Mouse (Mus musculus) lung, embryonic 15.5 days (tissue): ENCODE results near the gene Sppl2b. TPM values are rescaled to one million over a fixed set of nuclear protein-coding genes. Genes with fewer than 3 reads are reported as not detected.

Experiments
- ATAC-seq: fragments of 200-750 bp; cut with Nextera tagmentation; 2 replicates; pipeline ENCODE4 v1.8.0; 2017; ENCODE audit warnings: moderate number of reproducible peaks, borderline replicate concordance; ENCODE audit not compliant: low FRiP score, low TSS enrichment; ENCODE audit errors: extremely low read depth
- H3K27ac ChIP-seq: fragments of 300-500 bp; sonication (generic); 2 replicates; pipeline ENCODE4 v1.5.1; 2015; ENCODE audit warnings: moderate library complexity, mild to moderate bottlenecking, inconsistent platforms
- H3K27me3 ChIP-seq: fragments of 300-500 bp; sonication (generic); 2 replicates; pipeline ENCODE4 v1.6.1; 2015; ENCODE audit warnings: inconsistent platforms
- H3K36me3 ChIP-seq: fragments of 300-500 bp; sonication (generic); 2 replicates; pipeline ENCODE4 v1.6.1; 2015; ENCODE audit warnings: inconsistent platforms
- H3K4me1 ChIP-seq: fragments of 300-500 bp; sonication (generic); 2 replicates; pipeline ENCODE4 v1.6.1; 2015; ENCODE audit warnings: inconsistent platforms
- H3K4me2 ChIP-seq: fragments of 300-500 bp; sonication (generic); 2 replicates; pipeline ENCODE4 v1.6.1; 2015; ENCODE audit warnings: inconsistent platforms, mild to moderate bottlenecking, moderate library complexity
- H3K4me3 ChIP-seq: fragments of 300-500 bp; sonication (generic); 2 replicates; pipeline ENCODE4 v1.5.1; 2015; ENCODE audit warnings: mild to moderate bottlenecking, inconsistent platforms
- H3K9ac ChIP-seq: fragments of 300-500 bp; sonication (generic); 2 replicates; pipeline ENCODE4 v1.6.1; 2015; ENCODE audit warnings: inconsistent platforms
- H3K9me3 ChIP-seq: fragments of 300-500 bp; sonication (generic); 2 replicates; pipeline ENCODE4 v1.6.1; 2016; ENCODE audit warnings: inconsistent platforms
- WGBS: fragments of 180-500 bp; shearing (Covaris S2); methylation state at CpG from one replicate; pipeline ENCODE4 v1.1.7; 2015; 5-methylcytosine and 5-hydroxymethylcytosine counted together
- polyA plus RNA-seq: library from polyadenylated mRNA; unstranded; fragments of >200 nt; fragmentation: Nextera tagmentation; extraction: Ambion mirVana; gene quantifications from 2 replicates; pipeline ENCODE4 v1.2.1, GENCODE M21; 2015

Gene Sppl2b
- polyA plus RNA-seq, 1 experiment from 2014 or later: 40.8 TPM

DNA sequence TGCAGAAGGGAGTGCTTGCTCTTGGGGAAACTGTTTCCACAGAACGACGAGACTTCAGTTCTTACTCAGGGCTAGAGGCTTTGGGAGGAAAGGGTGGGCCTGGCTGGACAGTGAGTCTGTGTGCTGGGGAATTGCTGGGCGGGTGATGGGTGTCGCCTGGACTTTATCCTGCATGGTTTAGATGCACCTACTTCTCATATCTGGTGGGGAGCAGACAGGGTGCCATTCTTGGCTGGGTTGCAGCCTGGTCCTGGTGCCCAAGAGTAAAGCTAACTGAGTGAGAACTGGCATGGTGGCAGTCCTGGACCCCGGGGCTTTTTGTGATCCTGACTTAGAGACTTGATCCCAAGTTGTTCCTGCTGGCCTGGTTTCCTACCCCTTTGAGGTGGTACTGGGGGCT lies 1.8 kb downstream of the Sppl2b start:
- no peak for ATAC-seq
- H3K9ac ChIP-seq: peak overlapping the region; percentile 79; the same call in 1 of the 2 replicates
- peak overlapping the region; percentile 99; the same call in 1 of the 2 replicates for H3K4me2 ChIP-seq
- no peaks in the 10 kb centered on the region for H3K27me3 ChIP-seq
- 65% methylated on average over 5 of the region's 5 CpGs for WGBS
- H3K4me1 ChIP-seq: peaks cover 43% of the 10 kb centered on the region
- no peak overlapping the region; the same call in 1 of the 2 replicates for H3K4me3 ChIP-seq
- peak overlapping the region; percentile 63; the same call in 1 of the 2 replicates for H3K27ac ChIP-seq
- peaks cover 18% of the 10 kb centered on the region for H3K36me3 ChIP-seq
- H3K9me3 ChIP-seq: no peaks in the 10 kb centered on the region

DNA sequence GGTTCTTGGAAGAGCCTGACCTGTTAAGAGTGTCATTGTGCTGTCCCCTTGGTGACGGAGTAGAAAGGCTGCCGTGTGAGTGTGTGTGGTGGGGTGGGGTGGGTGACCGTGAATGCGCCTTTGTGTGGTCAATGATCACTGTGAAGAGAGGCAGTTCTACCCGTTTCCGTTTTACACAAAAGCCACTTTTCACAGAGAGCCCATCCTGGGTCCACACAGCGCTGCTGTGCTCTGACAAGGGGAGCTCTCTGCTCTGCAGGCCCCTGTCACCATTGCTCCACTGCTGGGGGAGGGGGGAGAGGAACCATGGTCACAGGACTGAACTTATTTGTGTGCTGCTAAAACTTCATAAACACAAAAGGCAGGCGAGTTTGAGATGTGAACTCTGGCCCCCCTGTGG lies 2.3 kb downstream of the Sppl2b start:
- Histone ChIP-seq H3K27me3 (no peaks in the 10 kb centered on the region), H3K4me1 (peaks cover 43% of the 10 kb centered on the region), H3K36me3 (peaks cover 13% of the 10 kb centered on the region), H3K9ac (no peak overlapping the region), H3K4me3 (no peak overlapping the region), H3K27ac (peak overlapping the region; percentile 63), H3K4me2 (no peak overlapping the region), H3K9me3 (no peaks in the 10 kb centered on the region)
- 54% methylated on average over 8 of the region's 8 CpGs for WGBS
- ATAC-seq: no peak

DNA sequence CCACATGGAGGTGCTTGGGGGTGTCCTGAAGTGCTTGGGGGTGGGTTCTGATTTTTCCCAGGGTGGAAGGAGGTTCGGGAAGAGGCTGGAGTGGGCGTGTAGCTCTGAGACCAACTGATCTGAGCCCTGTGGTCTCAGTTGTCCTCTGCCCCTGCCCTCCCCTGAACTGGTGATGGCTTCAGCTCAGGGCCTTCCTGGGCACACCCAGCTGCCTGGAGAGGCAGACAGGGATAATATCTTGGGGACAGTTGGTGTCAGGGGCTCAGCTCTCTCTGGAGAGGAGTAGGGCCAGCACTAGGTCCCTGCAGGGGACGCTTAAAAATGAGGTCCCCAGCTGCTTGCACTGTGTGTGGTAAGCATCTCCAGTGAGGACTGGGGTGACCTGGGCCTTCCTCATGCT lies 2.8 kb downstream of the Sppl2b start:
- no peak overlapping the region; the same call in 1 of the 2 replicates for H3K9ac ChIP-seq
- ATAC-seq: no peak; the same call in 1 of the 2 replicates

DNA sequence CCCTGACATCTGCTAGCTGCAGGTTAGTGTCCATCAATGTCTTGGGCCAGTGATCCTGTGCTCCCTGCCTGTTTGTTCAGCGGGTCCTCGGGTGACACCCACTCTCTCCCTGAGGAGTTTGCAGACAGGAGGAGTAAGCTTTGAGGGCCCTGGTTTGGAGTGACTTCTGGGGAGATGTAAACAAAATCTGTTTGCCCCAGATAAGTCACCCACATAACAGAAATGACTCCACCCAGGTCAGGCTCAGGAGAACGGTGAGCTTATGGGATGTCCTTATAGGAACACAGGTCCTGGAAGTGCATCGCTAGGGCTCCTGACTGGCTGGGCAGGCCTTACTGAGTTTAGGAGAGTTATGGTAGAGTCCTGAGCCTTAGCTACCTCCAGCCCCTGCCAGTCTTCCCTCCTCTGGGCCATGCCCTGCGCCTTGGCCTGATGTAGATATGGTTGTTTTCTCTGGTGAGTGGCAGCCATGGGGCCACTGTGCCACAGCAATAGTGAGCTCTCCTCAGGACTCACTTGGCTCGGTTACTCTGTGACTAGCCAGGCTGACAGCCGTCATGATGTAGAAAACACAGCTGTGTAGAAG lies 3.4 kb downstream of the Sppl2b start:
- Histone ChIP-seq H3K4me3 (no peak overlapping the region), H3K27me3 (no peaks in the 10 kb centered on the region), H3K27ac (peak overlapping the region; percentile 63), H3K9me3 (no peaks in the 10 kb centered on the region), H3K4me1 (peaks cover 41% of the 10 kb centered on the region), H3K9ac (no peak overlapping the region), H3K36me3 (peaks cover 16% of the 10 kb centered on the region), H3K4me2 (no peak overlapping the region)
- ATAC-seq: no peak; the same call in 1 of the 2 replicates
- WGBS: 48% methylated on average over 7 of the region's 7 CpGs

More for the DNA sequence above, 2.8 kb downstream of the Sppl2b start:
- H3K4me3 ChIP-seq: no peak overlapping the region
- peaks cover 43% of the 10 kb centered on the region for H3K4me1 ChIP-seq
- 42% methylated on average over 3 of the region's 3 CpGs for WGBS
- H3K27me3 ChIP-seq: no peaks in the 10 kb centered on the region
- no peak overlapping the region for H3K4me2 ChIP-seq
- peaks cover 14% of the 10 kb centered on the region for H3K36me3 ChIP-seq
- H3K9me3 ChIP-seq: no peaks in the 10 kb centered on the region
- H3K27ac ChIP-seq: peak overlapping the region; percentile 63

DNA sequence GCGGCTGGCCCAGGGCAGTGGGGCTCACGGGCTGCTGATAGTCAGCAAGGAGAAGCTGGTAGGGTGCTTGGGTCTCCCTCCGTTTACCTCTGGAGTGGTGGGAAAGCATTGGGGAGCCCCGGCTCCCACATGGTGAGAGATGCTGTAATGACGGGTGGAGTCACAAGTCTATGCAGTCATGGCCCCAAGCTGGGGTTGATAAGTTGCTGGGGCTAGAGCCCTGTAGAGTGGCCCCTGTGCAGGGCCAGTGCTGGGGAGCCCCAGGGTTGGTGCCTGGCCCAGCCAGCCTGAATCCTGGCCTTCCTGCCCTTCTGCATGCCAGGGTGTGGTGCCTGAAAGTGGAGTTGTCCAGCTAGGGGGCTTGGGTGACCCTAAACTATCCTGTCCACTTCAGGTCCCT lies 7.2 kb downstream of the Sppl2b start:
- ATAC-seq: no peak
- no peak overlapping the region for H3K9ac ChIP-seq
- H3K27me3 ChIP-seq: no peaks in the 10 kb centered on the region
- no peak overlapping the region for H3K4me2 ChIP-seq
- WGBS: 90% methylated on average over 5 of the region's 5 CpGs
- H3K9me3 ChIP-seq: no peaks in the 10 kb centered on the region
- peaks cover 23% of the 10 kb centered on the region for H3K36me3 ChIP-seq
- H3K4me3 ChIP-seq: no peak overlapping the region
- no peak overlapping the region for H3K27ac ChIP-seq
- H3K4me1 ChIP-seq: peaks cover 10% of the 10 kb centered on the region; the same call in 1 of the 2 replicates

DNA sequence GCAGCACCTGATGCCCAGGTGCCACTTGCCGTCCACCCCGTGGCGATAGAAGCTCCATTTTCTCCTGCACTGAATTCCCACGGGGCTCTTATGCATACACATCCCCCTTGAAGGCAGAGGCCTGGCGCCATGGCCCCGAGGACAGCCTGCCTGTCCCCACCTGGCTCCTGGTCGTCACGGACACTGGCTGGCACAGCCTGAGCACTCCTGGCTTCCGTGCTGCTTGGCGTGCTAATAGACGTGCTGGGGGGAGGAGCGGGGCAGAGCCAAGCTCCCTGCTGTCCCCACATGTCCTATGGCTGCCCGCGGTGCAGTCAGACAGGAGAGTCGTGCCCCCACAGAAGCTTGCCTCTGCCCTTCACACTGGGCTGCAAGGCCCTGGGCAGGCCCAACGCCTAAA lies 9.4 kb downstream of the Sppl2b start:
- 86% methylated on average over 16 of the region's 16 CpGs for WGBS
- Histone ChIP-seq H3K4me1 (no peaks in the 10 kb centered on the region), H3K9ac (no peak overlapping the region), H3K4me3 (no peak overlapping the region), H3K27me3 (no peaks in the 10 kb centered on the region), H3K27ac (no peak overlapping the region), H3K36me3 (peaks cover 23% of the 10 kb centered on the region), H3K9me3 (no peaks in the 10 kb centered on the region), H3K4me2 (no peak overlapping the region)
- no peak for ATAC-seq

DNA sequence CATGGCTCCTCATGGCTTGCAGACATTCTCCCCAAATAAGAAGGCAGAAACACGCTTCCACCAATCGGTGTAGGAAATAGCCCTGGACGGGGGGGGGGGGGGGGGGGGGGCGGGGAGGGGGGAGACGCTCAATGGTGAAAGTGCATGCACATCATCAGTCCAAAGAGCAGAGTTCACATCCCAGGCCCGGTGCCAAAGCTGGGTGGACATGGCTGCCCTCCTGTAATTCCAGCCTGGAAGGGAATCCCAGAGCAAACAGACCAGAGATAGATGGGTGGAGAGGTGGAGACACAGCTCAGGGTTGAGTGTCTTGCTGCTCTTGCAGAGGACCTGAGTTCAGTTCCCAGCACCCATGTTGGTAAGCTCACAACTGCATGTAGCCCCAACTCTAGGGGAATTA lies 15.9 kb downstream of the Sppl2b start:
- no peaks in the 10 kb centered on the region; the same call in 1 of the 2 replicates for H3K36me3 ChIP-seq
- peaks cover 10% of the 10 kb centered on the region; the same call in 1 of the 2 replicates for H3K27me3 ChIP-seq
- H3K27ac ChIP-seq: no peak overlapping the region
- H3K4me3 ChIP-seq: no peak overlapping the region
- WGBS: 42% methylated on average over 5 of the region's 6 CpGs
- no peak for ATAC-seq
- H3K9ac ChIP-seq: no peak overlapping the region
- H3K4me1 ChIP-seq: no peaks in the 10 kb centered on the region
- no peak overlapping the region for H3K4me2 ChIP-seq
- H3K9me3 ChIP-seq: no peaks in the 10 kb centered on the region

DNA sequence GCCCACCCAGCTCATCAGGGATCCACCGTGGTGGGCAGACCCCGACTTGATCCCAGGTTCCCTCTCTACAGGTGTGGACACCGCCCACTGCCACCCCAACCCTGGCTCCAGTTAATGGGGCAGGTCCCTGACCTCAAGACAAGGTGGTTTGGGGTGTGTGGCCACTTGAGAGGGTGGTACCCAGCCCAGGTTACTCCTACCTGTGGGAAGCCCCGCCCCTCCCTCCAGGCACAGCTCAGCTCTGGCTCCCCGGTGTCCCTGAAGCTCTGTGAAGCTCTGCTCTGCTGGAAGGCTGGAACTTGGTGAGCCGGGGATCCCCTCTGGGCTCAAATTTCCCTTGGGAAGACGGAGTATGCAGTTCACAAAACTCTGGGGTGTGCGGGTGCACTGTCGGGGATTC lies 16.5 kb downstream of the Sppl2b start, which contains the start of gene Tmprss9:
TSS of gene Tmprss9 (plus strand) at position 268 of the 400 bp plus-strand sequence.
- H3K9me3 ChIP-seq: no peaks in the 10 kb centered on the region
- H3K36me3 ChIP-seq: no peaks in the 10 kb centered on the region; the same call in 1 of the 2 replicates
- WGBS: 21% methylated on average over 9 of the region's 9 CpGs
- no peak within 1 kb of the TSS for H3K27ac ChIP-seq
- peaks cover 10% of the 10 kb centered on the region; the same call in 1 of the 2 replicates for H3K27me3 ChIP-seq
- no peaks in the 10 kb centered on the region for H3K4me1 ChIP-seq
- ATAC-seq: no peak
- no peak within 1 kb of the TSS for H3K9ac ChIP-seq
- H3K4me3 ChIP-seq: no peak within 1 kb of the TSS
- H3K4me2 ChIP-seq: no peak within 1 kb of the TSS

DNA sequence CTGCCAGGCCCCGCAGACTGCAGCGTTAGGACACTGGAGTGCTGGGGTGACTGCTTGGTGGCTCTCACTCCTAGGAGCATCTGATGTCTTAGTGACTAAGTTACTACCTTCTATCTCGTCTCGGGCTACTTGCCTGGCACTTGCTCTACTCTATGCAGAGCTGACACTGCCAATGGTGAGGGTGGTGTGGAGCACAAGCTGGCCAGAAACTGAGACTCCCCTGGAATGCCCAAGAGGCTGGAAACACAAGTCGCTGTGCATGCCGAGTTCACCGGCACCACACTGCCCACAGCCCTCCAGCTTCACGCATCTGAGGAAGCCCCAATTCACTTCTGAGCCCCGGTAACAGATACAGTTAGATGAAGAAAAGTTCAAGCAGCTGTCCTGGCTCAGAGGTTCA lies 19.0 kb downstream of the Sppl2b start:
- Histone ChIP-seq H3K9me3 (no peaks in the 10 kb centered on the region), H3K27ac (no peak overlapping the region), H3K4me1 (no peaks in the 10 kb centered on the region), H3K9ac (no peak overlapping the region), H3K4me2 (no peak overlapping the region), H3K36me3 (no peaks in the 10 kb centered on the region), H3K27me3 (peaks cover 10% of the 10 kb centered on the region; the same call in 1 of the 2 replicates), H3K4me3 (no peak overlapping the region)
- WGBS: 71% methylated on average over 9 of the region's 9 CpGs
- ATAC-seq: no peak

DNA sequence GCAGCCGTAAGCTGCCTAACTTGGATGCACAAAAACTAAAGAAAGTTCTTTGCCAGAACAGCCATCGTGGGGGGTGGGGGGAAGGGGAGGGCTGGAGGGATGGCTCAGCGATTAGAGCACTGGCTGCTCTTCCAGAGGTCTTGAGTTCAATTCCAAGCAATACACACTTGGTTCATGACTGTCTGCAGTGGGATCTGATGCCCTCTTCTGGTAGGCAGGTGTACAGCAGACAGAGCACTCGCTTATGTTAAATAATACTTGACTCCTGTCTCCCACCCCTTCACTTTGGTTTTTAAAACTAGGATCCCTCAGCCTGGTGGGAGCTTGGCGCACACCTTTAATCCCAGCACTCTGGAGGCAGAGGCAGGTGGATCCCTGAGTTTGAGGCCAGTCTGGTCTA lies 21.0 kb downstream of the Sppl2b start:
- Histone ChIP-seq H3K27ac (no peak overlapping the region), H3K36me3 (no peaks in the 10 kb centered on the region), H3K9ac (no peak overlapping the region), H3K4me1 (no peaks in the 10 kb centered on the region), H3K27me3 (peaks cover 10% of the 10 kb centered on the region; the same call in 1 of the 2 replicates), H3K4me3 (no peak overlapping the region), H3K4me2 (no peak overlapping the region), H3K9me3 (no peaks in the 10 kb centered on the region)
- ATAC-seq: no peak
- WGBS: 25% methylated on average over 5 of the region's 5 CpGs

DNA sequence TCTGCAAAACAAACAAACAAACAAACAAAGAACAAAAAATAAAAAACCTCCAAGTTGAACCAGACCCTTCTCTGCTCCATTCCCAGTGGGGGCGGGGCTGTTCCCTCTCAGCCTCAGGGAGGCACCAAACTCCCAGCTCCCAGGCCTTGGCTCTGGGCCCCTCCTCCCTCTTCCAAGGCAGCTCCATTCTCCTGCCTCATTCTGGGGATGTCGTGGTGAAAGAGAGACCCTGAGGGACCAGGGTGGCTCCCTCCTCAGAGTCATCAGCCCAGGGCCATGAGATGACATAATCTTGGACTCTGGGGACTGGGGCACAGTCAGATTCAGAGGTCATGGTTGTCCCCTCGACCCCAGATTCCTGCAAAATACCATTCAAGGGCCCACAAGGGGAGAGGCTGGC lies 21.5 kb downstream of the Sppl2b start:
- H3K4me2 ChIP-seq: no peak overlapping the region
- no peak for ATAC-seq
- no peaks in the 10 kb centered on the region for H3K4me1 ChIP-seq
- peaks cover 10% of the 10 kb centered on the region; the same call in 1 of the 2 replicates for H3K27me3 ChIP-seq
- H3K9me3 ChIP-seq: no peaks in the 10 kb centered on the region
- no peaks in the 10 kb centered on the region for H3K36me3 ChIP-seq
- no peak overlapping the region for H3K27ac ChIP-seq
- 32% methylated on average over 3 of the region's 3 CpGs for WGBS
- no peak overlapping the region for H3K9ac ChIP-seq
- no peak overlapping the region for H3K4me3 ChIP-seq

DNA sequence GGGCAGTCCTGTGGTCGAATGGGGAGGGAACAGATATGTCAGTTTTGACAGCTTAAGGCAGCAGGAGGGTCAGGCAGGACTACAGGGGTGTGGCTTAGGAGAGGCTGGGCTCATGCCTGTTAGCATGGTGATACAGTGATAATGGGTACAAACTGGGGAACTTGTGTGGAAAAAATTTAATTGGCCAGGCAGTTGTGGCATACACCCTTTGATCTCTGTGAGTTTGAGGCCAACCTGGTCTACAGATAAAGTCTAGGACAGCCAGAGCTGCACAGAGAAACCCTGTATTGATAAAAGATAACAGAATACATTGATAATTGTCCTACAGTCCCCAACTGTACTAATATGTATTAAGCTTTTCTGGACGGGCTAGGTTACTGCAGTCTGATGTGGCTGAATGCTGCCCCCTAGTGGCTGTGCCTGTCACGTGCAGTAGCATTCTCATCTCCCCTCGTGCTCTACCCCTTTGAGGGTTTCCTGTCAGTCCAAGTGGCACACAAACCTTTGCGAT lies 25.1 kb downstream of the Sppl2b start:
- Histone ChIP-seq H3K36me3 (no peaks in the 10 kb centered on the region), H3K27ac (no peak overlapping the region), H3K27me3 (no peaks in the 10 kb centered on the region), H3K4me1 (no peaks in the 10 kb centered on the region), H3K9ac (no peak overlapping the region), H3K4me2 (no peak overlapping the region), H3K4me3 (no peak overlapping the region), H3K9me3 (no peaks in the 10 kb centered on the region)
- ATAC-seq: peak; percentile 27; the same call in 1 of the 2 replicates
- WGBS: 5% methylated on average over 5 of the region's 5 CpGs
